Mouse (Mus musculus): ENCODE measurements around the gene Wdr78. TPM values are rescaled to one million over a fixed set of nuclear protein-coding genes. Genes with fewer than 3 reads are reported as not detected.

Gene Wdr78
- polyA plus RNA-seq, 1 experiment from 2014 or later, result 5.8 TPM

DNA sequence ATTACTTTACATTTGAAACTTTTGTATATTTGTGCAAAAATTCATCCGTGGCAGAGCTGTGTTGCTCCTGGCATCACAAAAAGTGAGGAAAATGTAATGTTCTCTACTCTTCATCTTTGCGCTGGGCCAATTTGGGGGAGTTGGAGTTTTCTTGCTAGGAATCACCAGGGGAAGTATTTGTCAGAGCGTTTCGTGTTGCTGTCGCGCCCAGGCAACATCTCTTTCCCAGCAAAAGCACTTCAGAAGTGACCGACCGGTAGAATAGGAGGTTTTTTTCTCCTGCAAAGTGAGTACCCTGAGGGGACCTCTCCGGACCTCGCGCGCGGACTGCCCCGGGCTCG, 4.5 kb upstream of the Wdr78 start:
- peak overlapping the region; percentile 76 for H3K27ac ChIP-seq (replicated peaks)
- peaks cover 6% of the 10 kb centered on the region; the same call in 1 of the 2 replicates for H3K36me3 ChIP-seq
- no peaks in the 10 kb centered on the region for H3K9me3 ChIP-seq
- H3K27me3 ChIP-seq, result no peaks in the 10 kb centered on the region
- under 1% methylated on average over 15 of the region's 15 CpGs for WGBS
- ATAC-seq (replicated peaks), result no peak
- peaks cover 40% of the 10 kb centered on the region for H3K4me1 ChIP-seq
- H3K4me3 ChIP-seq, result peak overlapping the region; percentile 78
- peak overlapping the region; percentile 91 for H3K4me2 ChIP-seq (replicated peaks)
- H3K9ac ChIP-seq (replicated peaks), result peak overlapping the region; percentile 77

GRCm38 (mm10) chr4:103113402-103113801, 953 bp downstream of the Wdr78 start:
- 6% methylated on average over 11 of the region's 11 CpGs for WGBS

GRCm38 (mm10) chr4:103112651-103113050, 1.7 kb downstream of the Wdr78 start:
- Histone ChIP-seq H3K9ac (replicated peaks) (no peak overlapping the region), H3K27me3 (no peaks in the 10 kb centered on the region), H3K4me3 (peak overlapping the region; percentile 81), H3K4me1 (peaks cover 33% of the 10 kb centered on the region), H3K36me3 (peaks cover 6% of the 10 kb centered on the region; the same call in 1 of the 2 replicates), H3K4me2 (replicated peaks) (peak overlapping the region; percentile 64), H3K27ac (replicated peaks) (no peak overlapping the region), H3K9me3 (no peaks in the 10 kb centered on the region)
- WGBS, result 21% methylated on average over 7 of the region's 7 CpGs
- ATAC-seq (replicated peaks), result no peak

More at GRCm38 (mm10) chr4:103113402-103113801, 953 bp downstream of the Wdr78 start:
- Histone ChIP-seq H3K4me3 (peak overlapping the region; percentile 81), H3K4me1 (peaks cover 33% of the 10 kb centered on the region), H3K27ac (replicated peaks) (peak overlapping the region; percentile 100), H3K9me3 (no peaks in the 10 kb centered on the region), H3K9ac (replicated peaks) (peak overlapping the region; percentile 82), H3K36me3 (peaks cover 6% of the 10 kb centered on the region; the same call in 1 of the 2 replicates), H3K4me2 (replicated peaks) (peak overlapping the region; percentile 64), H3K27me3 (no peaks in the 10 kb centered on the region)
- no peak for ATAC-seq (replicated peaks)

- Histone ChIP-seq H3K27me3 (no peaks in the 10 kb centered on the region), H3K4me2 (replicated peaks) (no peak overlapping the region), H3K4me1 (no peaks in the 10 kb centered on the region), H3K9ac (replicated peaks) (no peak overlapping the region), H3K9me3 (no peaks in the 10 kb centered on the region), H3K4me3 (no peak overlapping the region), H3K27ac (replicated peaks) (no peak overlapping the region), H3K36me3 (no peaks in the 10 kb centered on the region)
- 91% methylated on average over 5 of the region's 5 CpGs for WGBS
- no peak for ATAC-seq (replicated peaks)
These were observed 15.8 kb downstream of the Wdr78 start for GRCm38 (mm10) chr4:103098532-103098931.

DNA sequence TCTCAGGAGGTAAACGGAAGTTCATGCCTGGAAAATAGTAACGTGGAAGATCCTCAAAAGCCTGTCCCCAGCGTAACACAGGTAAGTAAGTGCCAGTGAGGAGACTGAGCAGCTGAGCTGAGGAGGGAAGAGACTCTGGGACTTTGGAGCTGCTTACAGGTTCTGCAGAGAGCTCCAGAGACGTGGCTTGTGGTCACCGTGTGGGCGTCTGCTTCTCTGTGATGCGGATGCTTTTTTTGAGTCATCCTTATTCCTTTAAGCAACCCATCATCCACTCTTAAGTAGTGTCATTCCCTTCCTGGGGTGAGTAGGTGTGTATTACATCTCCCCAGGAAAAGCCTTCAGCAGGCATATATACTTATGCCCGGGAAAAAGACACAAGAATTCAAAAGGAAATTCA, 18.4 kb downstream of the Wdr78 start:
- WGBS, result 91% methylated on average over 8 of the region's 8 CpGs
- Histone ChIP-seq H3K27ac (replicated peaks) (no peak overlapping the region), H3K36me3 (no peaks in the 10 kb centered on the region), H3K4me2 (replicated peaks) (no peak overlapping the region), H3K4me3 (no peak overlapping the region), H3K9ac (replicated peaks) (no peak overlapping the region), H3K4me1 (no peaks in the 10 kb centered on the region), H3K27me3 (no peaks in the 10 kb centered on the region), H3K9me3 (no peaks in the 10 kb centered on the region)
- no peak for ATAC-seq (replicated peaks)

GRCm38 (mm10) chr4:103085237-103085636, 29.1 kb downstream of the Wdr78 start:
- H3K27me3 ChIP-seq, result no peaks in the 10 kb centered on the region
- no peak for ATAC-seq (replicated peaks)
- H3K36me3 ChIP-seq, result no peaks in the 10 kb centered on the region
- no peak overlapping the region for H3K9ac ChIP-seq (replicated peaks)
- no peaks in the 10 kb centered on the region for H3K4me1 ChIP-seq
- no peak overlapping the region for H3K4me3 ChIP-seq
- 93% methylated on average over 5 of the region's 5 CpGs for WGBS
- H3K9me3 ChIP-seq, result no peaks in the 10 kb centered on the region
- no peak overlapping the region for H3K4me2 ChIP-seq (replicated peaks)
- H3K27ac ChIP-seq (replicated peaks), result no peak overlapping the region

DNA sequence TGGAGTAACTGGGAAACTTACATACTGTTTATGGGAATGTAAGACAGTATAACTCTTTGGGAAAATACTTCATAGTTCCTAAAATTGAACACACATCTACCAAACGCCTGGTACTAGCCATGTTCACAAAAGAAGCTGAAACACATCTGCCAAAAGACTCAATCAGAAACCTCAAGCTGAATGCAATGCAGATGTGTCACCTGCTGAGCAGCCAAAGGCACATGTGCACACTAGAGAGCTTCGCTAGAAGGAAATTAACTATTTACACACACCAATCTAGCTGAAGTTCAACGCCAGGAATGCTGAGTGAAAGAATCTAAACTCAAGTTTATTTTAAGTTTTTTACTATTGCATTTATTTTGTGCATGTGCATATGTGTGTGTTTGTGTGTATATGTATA, 43.7 kb downstream of the Wdr78 start:
- Histone ChIP-seq H3K27me3 (no peaks in the 10 kb centered on the region), H3K27ac (replicated peaks) (no peak overlapping the region), H3K9me3 (no peaks in the 10 kb centered on the region), H3K4me1 (no peaks in the 10 kb centered on the region; the same call in 1 of the 2 replicates), H3K4me3 (no peak overlapping the region), H3K4me2 (replicated peaks) (no peak overlapping the region), H3K9ac (replicated peaks) (no peak overlapping the region), H3K36me3 (no peaks in the 10 kb centered on the region)
- ATAC-seq (replicated peaks), result no peak
- 69% methylated on average over 3 of the region's 3 CpGs for WGBS

GRCm38 (mm10) chr4:103067906-103068655, 46.3 kb downstream of the Wdr78 start:
- no peak overlapping the region for H3K4me2 ChIP-seq (replicated peaks)
- no peaks in the 10 kb centered on the region for H3K27me3 ChIP-seq
- ATAC-seq (replicated peaks), result no peak
- 32% methylated on average over 6 of the region's 6 CpGs for WGBS
- H3K9me3 ChIP-seq, result no peaks in the 10 kb centered on the region
- H3K27ac ChIP-seq (replicated peaks), result no peak overlapping the region
- H3K36me3 ChIP-seq, result no peaks in the 10 kb centered on the region
- no peak overlapping the region for H3K9ac ChIP-seq (replicated peaks)
- H3K4me1 ChIP-seq, result no peaks in the 10 kb centered on the region; the same call in 1 of the 2 replicates
- H3K4me3 ChIP-seq, result no peak overlapping the region

DNA sequence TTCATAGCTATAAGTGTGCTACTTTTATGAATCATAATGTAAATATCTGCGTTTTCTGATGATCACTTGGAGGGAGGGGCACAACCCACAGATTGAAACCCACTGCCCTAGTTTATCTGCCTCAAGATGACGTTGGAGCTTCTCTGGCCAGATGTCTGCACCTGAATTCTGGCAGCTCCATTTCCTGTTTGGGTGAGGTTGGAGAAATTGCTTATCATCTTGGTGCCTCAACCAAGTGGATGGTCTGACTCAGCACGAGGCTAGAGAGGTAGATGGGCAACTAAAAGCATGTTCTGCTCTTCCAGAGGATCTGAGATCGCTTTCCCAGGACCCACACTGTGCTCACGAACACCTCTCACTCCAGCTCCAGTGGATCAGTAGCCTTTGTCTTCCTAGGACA, 49.4 kb downstream of the Wdr78 start:
- Histone ChIP-seq H3K27ac (replicated peaks) (no peak overlapping the region), H3K36me3 (no peaks in the 10 kb centered on the region), H3K9ac (replicated peaks) (no peak overlapping the region), H3K9me3 (no peaks in the 10 kb centered on the region), H3K4me1 (no peaks in the 10 kb centered on the region; the same call in 1 of the 2 replicates), H3K27me3 (no peaks in the 10 kb centered on the region), H3K4me2 (replicated peaks) (no peak overlapping the region), H3K4me3 (no peak overlapping the region)
- WGBS, result 82% methylated on average over 5 of the region's 5 CpGs
- no peak for ATAC-seq (replicated peaks)

- Histone ChIP-seq H3K9ac (replicated peaks) (no peak overlapping the region), H3K4me3 (no peak overlapping the region), H3K9me3 (no peaks in the 10 kb centered on the region), H3K4me1 (no peaks in the 10 kb centered on the region; the same call in 1 of the 2 replicates), H3K4me2 (replicated peaks) (no peak overlapping the region), H3K27me3 (no peaks in the 10 kb centered on the region), H3K27ac (replicated peaks) (no peak overlapping the region), H3K36me3 (no peaks in the 10 kb centered on the region)
- WGBS, result 74% methylated on average over 2 of the region's 2 CpGs
- no peak for ATAC-seq (replicated peaks)
These were observed 49.9 kb downstream of the Wdr78 start for GRCm38 (mm10) chr4:103064421-103064820.

DNA sequence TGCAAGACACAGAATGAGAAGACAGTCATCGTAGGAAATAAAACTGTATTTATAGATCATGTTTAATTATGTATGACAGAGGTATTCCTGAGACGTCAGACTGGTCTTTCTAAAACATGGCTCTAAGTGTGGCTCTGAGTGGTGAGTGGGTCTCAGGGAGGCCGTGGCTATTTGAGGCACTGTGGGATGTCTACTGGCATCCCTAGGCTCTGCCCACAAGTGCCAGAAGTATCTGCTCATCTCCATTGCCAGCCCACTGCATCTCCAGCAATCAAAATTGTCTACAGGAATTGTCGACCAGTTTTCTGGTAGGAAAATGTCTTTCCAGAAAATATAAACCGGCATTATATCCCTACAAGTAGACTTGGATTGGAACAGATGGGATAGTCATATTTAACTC, 57.4 kb downstream of the Wdr78 start:
- Histone ChIP-seq H3K4me3 (no peak overlapping the region), H3K36me3 (no peaks in the 10 kb centered on the region), H3K4me2 (replicated peaks) (no peak overlapping the region), H3K9me3 (no peaks in the 10 kb centered on the region), H3K27ac (replicated peaks) (no peak overlapping the region), H3K27me3 (no peaks in the 10 kb centered on the region), H3K9ac (replicated peaks) (no peak overlapping the region), H3K4me1 (no peaks in the 10 kb centered on the region)
- 93% methylated on average over 5 of the region's 5 CpGs for WGBS
- ATAC-seq (replicated peaks), result no peak

DNA sequence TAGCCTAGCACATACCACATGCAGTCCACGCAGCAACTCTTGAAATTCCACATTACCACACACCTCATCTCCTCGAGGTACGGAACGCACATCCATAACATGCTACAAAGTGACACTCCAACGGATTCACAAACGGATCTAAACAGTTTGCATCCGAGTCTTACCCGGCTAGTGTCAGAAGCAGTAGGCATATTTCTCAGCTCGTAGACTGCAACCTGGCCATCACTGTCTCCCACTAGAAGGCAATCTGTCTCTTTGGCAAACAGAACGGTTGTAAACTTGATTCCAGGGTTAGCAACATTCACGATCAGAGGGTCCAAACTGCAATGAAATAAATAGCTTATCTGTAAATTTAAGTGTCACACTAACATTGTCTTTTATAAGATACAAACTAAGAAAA, 66.3 kb downstream of the Wdr78 start:
- 81% methylated on average over 11 of the region's 11 CpGs for WGBS

GRCm38 (mm10) chr4:103042997-103043396, 71.4 kb downstream of the Wdr78 start:
- Histone ChIP-seq H3K27ac (replicated peaks) (no peak overlapping the region), H3K9me3 (no peaks in the 10 kb centered on the region), H3K4me3 (no peak overlapping the region), H3K4me1 (no peaks in the 10 kb centered on the region), H3K27me3 (no peaks in the 10 kb centered on the region), H3K36me3 (no peaks in the 10 kb centered on the region), H3K4me2 (replicated peaks) (no peak overlapping the region), H3K9ac (replicated peaks) (no peak overlapping the region)
- no peak for ATAC-seq (replicated peaks)
- WGBS, result 92% methylated on average over 11 of the region's 11 CpGs

More for the DNA sequence above, 66.3 kb downstream of the Wdr78 start:
- Histone ChIP-seq H3K36me3 (no peaks in the 10 kb centered on the region), H3K4me3 (no peak overlapping the region), H3K27ac (replicated peaks) (no peak overlapping the region), H3K4me1 (no peaks in the 10 kb centered on the region), H3K4me2 (replicated peaks) (no peak overlapping the region), H3K9me3 (0 out of 2 replicates have a peak, but pooled peaks cover 5% of the 10 kb centered on the region), H3K27me3 (no peaks in the 10 kb centered on the region), H3K9ac (replicated peaks) (no peak overlapping the region)
- ATAC-seq (replicated peaks), result no peak

Data from forebrain, embryonic 15.5 days (tissue).